Mouse (Mus musculus) left cerebral cortex, adult 2 months (tissue): ENCODE data around the gene Nmnat2. TPM values are rescaled to one million over a fixed set of nuclear protein-coding genes. Genes with fewer than 3 reads are reported as not detected.

Experiments used
- DNase-seq, 2 experiments: peaks; one replicate each; pipeline ENCODE4 v3.0.0; 2021 to 2022; ENCODE audit warnings: low spot score in 2 of 2, mixed read lengths in 1 of 2; ENCODE audit errors: extremely low spot score in 1 of 2
- H3K27ac ChIP-seq: fragments of 200-600 bp; 2 replicates; pipeline ENCODE4 v1.8.1; 2022
- H3K4me3 ChIP-seq: fragments of 200-600 bp; 2 replicates; pipeline ENCODE4 v1.8.1; 2022
- CTCF ChIP-seq: fragments of 200-600 bp; IDR thresholded peaks from 2 replicates; pipeline ENCODE4 v1.8.1; 2022; ENCODE audit warnings: antibody characterized with exemption, mild to moderate bottlenecking, moderate library complexity
- intact Hi-C: fragments of 180-260 bp; cut with DNase I; formaldehyde crosslinking; loops from one replicate; pipeline ENCODE4 v1.15.1; 2025
- total RNA-seq, 2 experiments: library from RNA; stranded (reverse); gene quantifications; 2 replicates each; pipeline ENCODE4 v1.2.3; 2021

The Nmnat2 gene
- total RNA-seq, 2 experiments from 2014 or later = 167 to 171 TPM

- Histone ChIP-seq H3K4me3 (no peak overlapping the region), H3K27ac (no peak overlapping the region)
- intact Hi-C loops = loop anchor here (2.0 to 5.0 kb wide), 2 partner anchors 126 to 285 kb away; no protein-coding TSS in a partner anchor
- DNase-seq = peak; percentile 40 to 60
- TF ChIP-seq CTCF = peak; percentile 90
Measured at GRCm38 (mm10) chr1:153101327-153101880, 146.6 kb downstream of the Nmnat2 start.

GRCm38 (mm10) chr1:153102296-153103185 is 147.7 kb downstream of the Nmnat2 start:
- no peak for DNase-seq
- intact Hi-C loops = loop anchor here (5.0 kb wide), 1 partner anchor 125 kb away; no protein-coding TSS in a partner anchor
- no peak for TF ChIP-seq CTCF
- Histone ChIP-seq H3K27ac (no peak overlapping the region), H3K4me3 (no peak overlapping the region)

- intact Hi-C loops = loop anchor here (5.0 kb wide), 1 partner anchor 124 kb away; no protein-coding TSS in a partner anchor
- H3K27ac ChIP-seq = no peak overlapping the region
- DNase-seq = no peak
- H3K4me3 ChIP-seq = no peak overlapping the region
- TF ChIP-seq CTCF = no peak
Measured at GRCm38 (mm10) chr1:153103186-153103554, 148.4 kb downstream of the Nmnat2 start.

GRCm38 (mm10) chr1:153104804-153105203 is 150.0 kb downstream of the Nmnat2 start:
- Histone ChIP-seq H3K27ac (no peak overlapping the region), H3K4me3 (no peak overlapping the region)
- no peak for TF ChIP-seq CTCF
- no peak for DNase-seq
- intact Hi-C loops = loop anchor here (5.0 kb wide), 1 partner anchor 122 kb away; no protein-coding TSS in a partner anchor

- Histone ChIP-seq H3K27ac (no peak overlapping the region), H3K4me3 (no peak overlapping the region)
- no peak for DNase-seq
- intact Hi-C loops = no loop called here
- TF ChIP-seq CTCF = no peak
Measured at GRCm38 (mm10) chr1:153107866-153108265, 153.1 kb downstream of the Nmnat2 start.

- Histone ChIP-seq H3K4me3 (no peak overlapping the region), H3K27ac (no peak overlapping the region)
- intact Hi-C loops = no loop called here
- DNase-seq = no peak
- no peak for TF ChIP-seq CTCF
Measured at GRCm38 (mm10) chr1:153109346-153109745, 154.6 kb downstream of the Nmnat2 start.

- TF ChIP-seq CTCF = no peak
- Histone ChIP-seq H3K27ac (no peak overlapping the region), H3K4me3 (no peak overlapping the region)
- DNase-seq = no peak
- intact Hi-C loops = no loop called here
Measured at GRCm38 (mm10) chr1:153109836-153110235, 155.0 kb downstream of the Nmnat2 start.

- Histone ChIP-seq H3K27ac (no peak overlapping the region), H3K4me3 (no peak overlapping the region)
- no peak for TF ChIP-seq CTCF
- intact Hi-C loops = no loop called here
- DNase-seq = no peak
Measured at GRCm38 (mm10) chr1:153111596-153111995, 156.8 kb downstream of the Nmnat2 start.

GRCm38 (mm10) chr1:153115315-153115714 is 160.5 kb downstream of the Nmnat2 start:
- peak; percentile 23 for TF ChIP-seq CTCF
- Histone ChIP-seq H3K27ac (no peak overlapping the region), H3K4me3 (no peak overlapping the region)
- DNase-seq = no peak
- intact Hi-C loops = loop anchor here (5.0 kb wide), 1 partner anchor 262 kb away; no protein-coding TSS in a partner anchor

- TF ChIP-seq CTCF = no peak
- H3K4me3 ChIP-seq = no peak overlapping the region
- no peak for DNase-seq
- intact Hi-C loops = no loop called here
- H3K27ac ChIP-seq = no peak overlapping the region
Measured at GRCm38 (mm10) chr1:153120544-153120943, 165.8 kb downstream of the Nmnat2 start.

GRCm38 (mm10) chr1:153121320-153121719 is 166.5 kb downstream of the Nmnat2 start:
- no peak for DNase-seq
- Histone ChIP-seq H3K4me3 (no peak overlapping the region), H3K27ac (no peak overlapping the region)
- TF ChIP-seq CTCF = no peak
- intact Hi-C loops = no loop called here

- intact Hi-C loops = no loop called here
- H3K4me3 ChIP-seq = no peak overlapping the region
- DNase-seq = no peak
- H3K27ac ChIP-seq = no peak overlapping the region
- no peak for TF ChIP-seq CTCF
Measured at GRCm38 (mm10) chr1:153122764-153123163, 168.0 kb downstream of the Nmnat2 start.

GRCm38 (mm10) chr1:153124502-153124901 is 169.7 kb downstream of the Nmnat2 start:
- intact Hi-C loops = no loop called here
- H3K4me3 ChIP-seq = no peak overlapping the region
- TF ChIP-seq CTCF = no peak
- DNase-seq = no peak
- H3K27ac ChIP-seq = no peak overlapping the region
